Mouse (Mus musculus) midbrain, embryonic 10.5 days (tissue): ENCODE results near the gene Slc38a9. TPM values are rescaled to one million over a fixed set of nuclear protein-coding genes. Genes with fewer than 3 reads are reported as not detected.

Experiments
- DNase-seq: peaks from one replicate; pipeline ENCODE4 v3.0.0-alpha.2; 2017; ENCODE audit warnings: low spot score
- H3K27ac ChIP-seq: fragments of 300-500 bp; sonication (generic); replicated peaks from 2 replicates; pipeline ENCODE4 v1.5.1; 2016; ENCODE audit warnings: mild to moderate bottlenecking
- H3K27me3 ChIP-seq: fragments of 300-500 bp; sonication (generic); 2 replicates; pipeline ENCODE4 v1.6.1; 2016; ENCODE audit warnings: low read depth, mild to moderate bottlenecking; ENCODE audit not compliant: poor library complexity, severe bottlenecking
- H3K36me3 ChIP-seq: fragments of 300-500 bp; sonication (generic); 2 replicates; pipeline ENCODE4 v1.6.1; 2016; ENCODE audit warnings: mild to moderate bottlenecking, moderate library complexity
- H3K4me1 ChIP-seq: fragments of 300-500 bp; sonication (generic); 2 replicates; pipeline ENCODE4 v1.6.1; 2016
- H3K4me3 ChIP-seq: fragments of 300-500 bp; sonication (generic); 2 replicates; pipeline ENCODE4 v1.5.1; 2016; ENCODE audit warnings: mild to moderate bottlenecking, moderate library complexity
- H3K9me3 ChIP-seq: fragments of 300-500 bp; sonication (generic); replicated peaks from 2 replicates; pipeline ENCODE4 v1.6.1; 2016; ENCODE audit warnings: mild to moderate bottlenecking
- WGBS: fragments of 180-500 bp; shearing (Covaris S2); methylation state at CpG from one replicate; pipeline ENCODE4 v1.1.7; 2016; 5-methylcytosine and 5-hydroxymethylcytosine counted together
- polyA plus RNA-seq: library from polyadenylated mRNA; unstranded; fragments of >200 nt; fragmentation: Nextera tagmentation; extraction: Ambion mirVana; gene quantifications from 2 replicates; pipeline ENCODE4 v1.2.1, GENCODE M21; 2016

The Slc38a9 gene
- polyA plus RNA-seq, 1 experiment from 2014 or later = 15.5 TPM

- H3K27ac ChIP-seq = peak overlapping the region; percentile 84
Measured at GRCm38 (mm10) chr13:112659986-112660573, 471 bp upstream of the Slc38a9 start.

GRCm38 (mm10) chr13:112661687-112662086 lies 1.1 kb downstream of the Slc38a9 start:
- Histone ChIP-seq H3K27ac (no peak overlapping the region), H3K36me3 (no peaks in the 10 kb centered on the region), H3K9me3 (no peaks in the 10 kb centered on the region), H3K4me1 (peaks cover 14% of the 10 kb centered on the region), H3K4me3 (peak overlapping the region; percentile 80), H3K27me3 (no peaks in the 10 kb centered on the region)
- WGBS = 75% methylated on average over 2 of the region's 2 CpGs
- DNase-seq = no peak

More at GRCm38 (mm10) chr13:112659986-112660573, 471 bp upstream of the Slc38a9 start:
- H3K36me3 ChIP-seq = no peaks in the 10 kb centered on the region
- H3K4me1 ChIP-seq = peaks cover 14% of the 10 kb centered on the region
- H3K27me3 ChIP-seq = no peaks in the 10 kb centered on the region
- H3K4me3 ChIP-seq = peak overlapping the region; percentile 80
- WGBS = 3% methylated on average over 10 of the region's 10 CpGs
- no peak for DNase-seq
- H3K9me3 ChIP-seq = no peaks in the 10 kb centered on the region

GRCm38 (mm10) chr13:112666433-112667024 lies 6.0 kb downstream of the Slc38a9 start:
- no peaks in the 10 kb centered on the region for H3K27me3 ChIP-seq
- 91% methylated on average over 10 of the region's 10 CpGs for WGBS
- H3K4me1 ChIP-seq = peaks cover 1% of the 10 kb centered on the region
- H3K27ac ChIP-seq = no peak overlapping the region
- peaks cover 4% of the 10 kb centered on the region; the same call in 1 of the 2 replicates for H3K36me3 ChIP-seq
- no peaks in the 10 kb centered on the region for H3K9me3 ChIP-seq
- H3K4me3 ChIP-seq = no peak overlapping the region
- DNase-seq = no peak

- Histone ChIP-seq H3K4me1 (no peaks in the 10 kb centered on the region), H3K9me3 (no peaks in the 10 kb centered on the region), H3K36me3 (peaks cover 9% of the 10 kb centered on the region; the same call in 1 of the 2 replicates), H3K4me3 (no peak overlapping the region), H3K27me3 (no peaks in the 10 kb centered on the region), H3K27ac (no peak overlapping the region)
- DNase-seq = no peak
- WGBS = 86% methylated on average over 9 of the region's 9 CpGs
Measured at GRCm38 (mm10) chr13:112667215-112667614, 6.7 kb downstream of the Slc38a9 start.

- Histone ChIP-seq H3K4me3 (no peak overlapping the region), H3K27ac (no peak overlapping the region), H3K36me3 (peaks cover 9% of the 10 kb centered on the region; the same call in 1 of the 2 replicates), H3K4me1 (no peaks in the 10 kb centered on the region), H3K27me3 (no peaks in the 10 kb centered on the region), H3K9me3 (no peaks in the 10 kb centered on the region)
- DNase-seq = no peak
- 66% methylated on average over 13 of the region's 13 CpGs for whole genome bisulfite sequencing
Measured at GRCm38 (mm10) chr13:112671708-112672107, 11.2 kb downstream of the Slc38a9 start.

- H3K4me3 ChIP-seq = no peak overlapping the region
- peaks cover 9% of the 10 kb centered on the region; the same call in 1 of the 2 replicates for H3K36me3 ChIP-seq
- DNase-seq = no peak
- no peaks in the 10 kb centered on the region for H3K4me1 ChIP-seq
- H3K9me3 ChIP-seq = no peaks in the 10 kb centered on the region
- no peaks in the 10 kb centered on the region for H3K27me3 ChIP-seq
- H3K27ac ChIP-seq = no peak overlapping the region
- 91% methylated on average over 6 of the region's 6 CpGs for WGBS
Measured at GRCm38 (mm10) chr13:112672797-112673196, 12.2 kb downstream of the Slc38a9 start.

- Histone ChIP-seq H3K36me3 (peaks cover 18% of the 10 kb centered on the region), H3K27ac (no peak overlapping the region), H3K4me3 (no peak overlapping the region), H3K9me3 (no peaks in the 10 kb centered on the region; the same call in 1 of the 2 replicates), H3K27me3 (no peaks in the 10 kb centered on the region), H3K4me1 (no peaks in the 10 kb centered on the region)
- 19% methylated on average over 9 of the region's 9 CpGs for WGBS
- DNase-seq = peak; percentile 42
Measured at GRCm38 (mm10) chr13:112673899-112674447, 13.4 kb downstream of the Slc38a9 start.

- H3K27me3 ChIP-seq = no peaks in the 10 kb centered on the region
- no peak for DNase-seq
- H3K27ac ChIP-seq = no peak overlapping the region
- peaks cover 9% of the 10 kb centered on the region for H3K36me3 ChIP-seq
- H3K4me1 ChIP-seq = no peaks in the 10 kb centered on the region
- no peak overlapping the region for H3K4me3 ChIP-seq
- 92% methylated on average over 4 of the region's 4 CpGs for WGBS
- H3K9me3 ChIP-seq = no peaks in the 10 kb centered on the region; the same call in 1 of the 2 replicates
Measured at GRCm38 (mm10) chr13:112678154-112678553, 17.6 kb downstream of the Slc38a9 start.

GRCm38 (mm10) chr13:112683312-112683711 lies 22.8 kb downstream of the Slc38a9 start:
- H3K9me3 ChIP-seq = no peaks in the 10 kb centered on the region
- WGBS = 83% methylated on average over 2 of the region's 2 CpGs

GRCm38 (mm10) chr13:112683970-112684369 lies 23.4 kb downstream of the Slc38a9 start:
- 81% methylated on average over 6 of the region's 6 CpGs for WGBS
- no peak overlapping the region for H3K27ac ChIP-seq
- no peak overlapping the region for H3K4me3 ChIP-seq
- no peaks in the 10 kb centered on the region for H3K9me3 ChIP-seq
- H3K27me3 ChIP-seq = no peaks in the 10 kb centered on the region
- DNase-seq = no peak
- H3K36me3 ChIP-seq = no peaks in the 10 kb centered on the region; the same call in 1 of the 2 replicates
- no peaks in the 10 kb centered on the region for H3K4me1 ChIP-seq

More at GRCm38 (mm10) chr13:112683312-112683711, 22.8 kb downstream of the Slc38a9 start:
- Histone ChIP-seq H3K36me3 (peaks cover 5% of the 10 kb centered on the region), H3K4me3 (no peak overlapping the region), H3K27me3 (no peaks in the 10 kb centered on the region), H3K4me1 (no peaks in the 10 kb centered on the region), H3K27ac (no peak overlapping the region)
- no peak for DNase-seq

- H3K4me3 ChIP-seq = no peak overlapping the region
- no peaks in the 10 kb centered on the region for H3K27me3 ChIP-seq
- H3K4me1 ChIP-seq = 0 out of 2 replicates have a peak, but pooled peaks cover 3% of the 10 kb centered on the region
- H3K27ac ChIP-seq = no peak overlapping the region
- 90% methylated on average over 2 of the region's 2 CpGs for WGBS
- no peaks in the 10 kb centered on the region; the same call in 1 of the 2 replicates for H3K36me3 ChIP-seq
- DNase-seq = no peak
- no peaks in the 10 kb centered on the region for H3K9me3 ChIP-seq
Measured at GRCm38 (mm10) chr13:112686155-112686554, 25.6 kb downstream of the Slc38a9 start.

GRCm38 (mm10) chr13:112692870-112693553 lies 32.5 kb downstream of the Slc38a9 start:
- no peak for DNase-seq
- Histone ChIP-seq H3K4me3 (no peak overlapping the region), H3K27ac (no peak overlapping the region), H3K4me1 (0 out of 2 replicates have a peak, but pooled peaks cover 3% of the 10 kb centered on the region), H3K9me3 (peaks cover 6% of the 10 kb centered on the region), H3K27me3 (no peaks in the 10 kb centered on the region), H3K36me3 (peaks cover 11% of the 10 kb centered on the region)
- WGBS = 95% methylated on average over 10 of the region's 10 CpGs
